Mouse (Mus musculus) midbrain, embryonic 11.5 days (tissue): ENCODE data around the gene Eps15. TPM values are rescaled to one million over a fixed set of nuclear protein-coding genes. Genes with fewer than 3 reads are reported as not detected.
A peak's percentile ranks its signal among the peaks of the same experiment; 100 is the strongest.

Source experiments
- ATAC-seq: fragments of 200-750 bp; cut with Nextera tagmentation; 2 replicates; pipeline ENCODE4 v1.8.0; 2017; ENCODE audit warnings: moderate TSS enrichment, moderate library complexity; ENCODE audit not compliant: low FRiP score
- DNase-seq: peaks from one replicate; pipeline ENCODE4 v3.0.0; 2015; ENCODE audit warnings: low spot score; ENCODE audit errors: missing footprints
- H3K27ac ChIP-seq: fragments of 300-500 bp; sonication (generic); 2 replicates; pipeline ENCODE4 v1.5.1; 2014; ENCODE audit warnings: low read depth, low read length
- H3K27me3 ChIP-seq: fragments of 300-500 bp; sonication (generic); 2 replicates; pipeline ENCODE4 v1.6.1; 2014; ENCODE audit warnings: mild to moderate bottlenecking, low read length, moderate library complexity, mixed read lengths; ENCODE audit not compliant: control insufficient read depth, insufficient read depth
- H3K36me3 ChIP-seq: fragments of 300-500 bp; sonication (generic); 2 replicates; pipeline ENCODE4 v1.6.1; 2014; ENCODE audit warnings: mild to moderate bottlenecking, low read length, moderate library complexity, mixed read lengths; ENCODE audit not compliant: control insufficient read depth, insufficient read depth
- H3K4me1 ChIP-seq: fragments of 300-500 bp; sonication (generic); 2 replicates; pipeline ENCODE4 v1.6.1; 2014; ENCODE audit warnings: low read length; ENCODE audit not compliant: control insufficient read depth, insufficient read depth
- H3K4me2 ChIP-seq: fragments of 300-500 bp; sonication (generic); 2 replicates; pipeline ENCODE4 v1.6.1; 2014; ENCODE audit warnings: mild to moderate bottlenecking, moderate library complexity
- H3K4me3 ChIP-seq: fragments of 300-500 bp; sonication (generic); 2 replicates; pipeline ENCODE4 v1.5.1; 2014; ENCODE audit warnings: low read depth, low read length
- H3K9ac ChIP-seq: fragments of 300-500 bp; sonication (generic); 2 replicates; pipeline ENCODE4 v1.6.1; 2014; ENCODE audit warnings: low read length
- H3K9me3 ChIP-seq: fragments of 300-500 bp; sonication (generic); 2 replicates; pipeline ENCODE4 v1.6.1; 2016; ENCODE audit warnings: low read length; ENCODE audit not compliant: control insufficient read depth
- WGBS: fragments of 180-500 bp; shearing (Covaris S2); extraction: QIAGEN DNeasy Blood & Tissue Kit; methylation state at CpG from one replicate; pipeline ENCODE4 v1.1.7; 2014; 5-methylcytosine and 5-hydroxymethylcytosine counted together
- polyA plus RNA-seq: library from polyadenylated mRNA; unstranded; fragments of >200 nt; fragmentation: Nextera tagmentation; extraction: Ambion mirVana; gene quantifications from 2 replicates; pipeline ENCODE4 v1.2.1, GENCODE M21; 2014

The Eps15 gene
- polyA plus RNA-seq, 1 experiment from 2014 or later: 51.9 TPM

- ATAC-seq (0 out of 2 replicates have a peak, but pooled peaks have one; percentile 25), DNase-seq (no peak)
- no peaks in the 10 kb centered on the region for H3K9me3 ChIP-seq
- no peak overlapping the region for H3K9ac ChIP-seq
- H3K4me2 ChIP-seq: no peak overlapping the region
- H3K4me3 ChIP-seq: no peak overlapping the region
- peaks cover 11% of the 10 kb centered on the region for H3K4me1 ChIP-seq
- H3K27me3 ChIP-seq: peaks cover 12% of the 10 kb centered on the region
- WGBS: 64% methylated on average over 8 of the region's 8 CpGs
- H3K27ac ChIP-seq: no peak overlapping the region
- H3K36me3 ChIP-seq: no peaks in the 10 kb centered on the region
Observed at GRCm38 (mm10) chr4:109405415-109405814, 125.3 kb downstream of the Eps15 start.

GRCm38 (mm10) chr4:109406054-109406485 is 126.0 kb downstream of the Eps15 start:
- Histone ChIP-seq H3K9ac (peak overlapping the region; percentile 70), H3K4me3 (peak overlapping the region; percentile 59; the same call in 1 of the 2 replicates), H3K36me3 (no peaks in the 10 kb centered on the region), H3K27me3 (peaks cover 12% of the 10 kb centered on the region), H3K27ac (no peak overlapping the region), H3K4me2 (peak overlapping the region; percentile 99), H3K4me1 (peaks cover 11% of the 10 kb centered on the region), H3K9me3 (no peaks in the 10 kb centered on the region)
- DNase-seq (no peak), ATAC-seq (peak; percentile 56; the same call in 1 of the 2 replicates)
- 9% methylated on average over 3 of the region's 3 CpGs for WGBS

GRCm38 (mm10) chr4:109406486-109407175 is 126.6 kb downstream of the Eps15 start, which contains the start of gene Ttc39a:
Ttc39a (plus strand) TSS chr4:109406623.
- Histone ChIP-seq H3K36me3 (no peaks in the 10 kb centered on the region), H3K27me3 (peaks cover 12% of the 10 kb centered on the region), H3K4me2 (peak within 1 kb of the TSS; percentile 99), H3K9ac (peak within 1 kb of the TSS; percentile 70), H3K4me1 (peaks cover 11% of the 10 kb centered on the region), H3K4me3 (peak within 1 kb of the TSS; percentile 59), H3K27ac (no peak within 1 kb of the TSS), H3K9me3 (no peaks in the 10 kb centered on the region)
- ATAC-seq (peak; percentile 74), DNase-seq (peak; percentile 95)
- under 1% methylated on average over 44 of the region's 56 CpGs for WGBS

GRCm38 (mm10) chr4:109407176-109407520 is 127.1 kb downstream of the Eps15 start:
- Histone ChIP-seq H3K27ac (no peak overlapping the region), H3K27me3 (peaks cover 12% of the 10 kb centered on the region), H3K9me3 (no peaks in the 10 kb centered on the region), H3K4me1 (peaks cover 11% of the 10 kb centered on the region; the same call in 1 of the 2 replicates), H3K36me3 (no peaks in the 10 kb centered on the region), H3K4me2 (peak overlapping the region; percentile 99), H3K9ac (peak overlapping the region; percentile 70), H3K4me3 (peak overlapping the region; percentile 59)
- 2% methylated on average over 24 of the region's 24 CpGs for WGBS
- DNase-seq (no peak), ATAC-seq (peak; percentile 33)

GRCm38 (mm10) chr4:109407701-109408485 is 127.8 kb downstream of the Eps15 start:
- Histone ChIP-seq H3K9ac (no peak overlapping the region), H3K9me3 (no peaks in the 10 kb centered on the region), H3K27me3 (peaks cover 12% of the 10 kb centered on the region), H3K4me2 (no peak overlapping the region), H3K4me1 (peaks cover 11% of the 10 kb centered on the region; the same call in 1 of the 2 replicates), H3K36me3 (no peaks in the 10 kb centered on the region), H3K4me3 (no peak overlapping the region), H3K27ac (no peak overlapping the region)
- ATAC-seq (no peak), DNase-seq (no peak)
- WGBS: 84% methylated on average over 9 of the region's 9 CpGs

- ATAC-seq: no peak
- peaks cover 11% of the 10 kb centered on the region; the same call in 1 of the 2 replicates for H3K4me1 ChIP-seq
- no peak overlapping the region for H3K9ac ChIP-seq
- no peaks in the 10 kb centered on the region for H3K9me3 ChIP-seq
- DNase-seq: no peak
- WGBS: 67% methylated on average over 9 of the region's 9 CpGs
- no peak overlapping the region for H3K4me2 ChIP-seq
- H3K27me3 ChIP-seq: peaks cover 12% of the 10 kb centered on the region
- peak overlapping the region; percentile 52; the same call in 1 of the 2 replicates for H3K27ac ChIP-seq
- no peaks in the 10 kb centered on the region for H3K36me3 ChIP-seq
- no peak overlapping the region for H3K4me3 ChIP-seq
Observed at GRCm38 (mm10) chr4:109410681-109411376, 130.8 kb downstream of the Eps15 start.

GRCm38 (mm10) chr4:109411377-109411967 is 131.4 kb downstream of the Eps15 start:
- Histone ChIP-seq H3K27ac (peak overlapping the region; percentile 52; the same call in 1 of the 2 replicates), H3K4me2 (no peak overlapping the region), H3K9ac (no peak overlapping the region), H3K36me3 (no peaks in the 10 kb centered on the region), H3K4me3 (no peak overlapping the region), H3K4me1 (peaks cover 6% of the 10 kb centered on the region; the same call in 1 of the 2 replicates), H3K27me3 (peaks cover 9% of the 10 kb centered on the region), H3K9me3 (no peaks in the 10 kb centered on the region)
- ATAC-seq (no peak), DNase-seq (no peak)
- 85% methylated on average over 6 of the region's 6 CpGs for WGBS

- 93% methylated on average over 5 of the region's 5 CpGs for WGBS
- Histone ChIP-seq H3K4me3 (no peak overlapping the region), H3K27me3 (peaks cover 7% of the 10 kb centered on the region), H3K27ac (no peak overlapping the region), H3K9ac (no peak overlapping the region), H3K4me1 (peaks cover under 1% of the 10 kb centered on the region; the same call in 1 of the 2 replicates), H3K36me3 (no peaks in the 10 kb centered on the region), H3K9me3 (no peaks in the 10 kb centered on the region), H3K4me2 (no peak overlapping the region)
- ATAC-seq (no peak), DNase-seq (no peak)
Observed at GRCm38 (mm10) chr4:109412233-109412632, 132.2 kb downstream of the Eps15 start.
